Mouse (Mus musculus): ENCODE results near the gene Rho. TPM values are rescaled to one million over a fixed set of nuclear protein-coding genes. Genes with fewer than 3 reads are reported as not detected.

The Rho gene
- polyA plus RNA-seq, 1 experiment from 2014 or later: 0.17 TPM

DNA sequence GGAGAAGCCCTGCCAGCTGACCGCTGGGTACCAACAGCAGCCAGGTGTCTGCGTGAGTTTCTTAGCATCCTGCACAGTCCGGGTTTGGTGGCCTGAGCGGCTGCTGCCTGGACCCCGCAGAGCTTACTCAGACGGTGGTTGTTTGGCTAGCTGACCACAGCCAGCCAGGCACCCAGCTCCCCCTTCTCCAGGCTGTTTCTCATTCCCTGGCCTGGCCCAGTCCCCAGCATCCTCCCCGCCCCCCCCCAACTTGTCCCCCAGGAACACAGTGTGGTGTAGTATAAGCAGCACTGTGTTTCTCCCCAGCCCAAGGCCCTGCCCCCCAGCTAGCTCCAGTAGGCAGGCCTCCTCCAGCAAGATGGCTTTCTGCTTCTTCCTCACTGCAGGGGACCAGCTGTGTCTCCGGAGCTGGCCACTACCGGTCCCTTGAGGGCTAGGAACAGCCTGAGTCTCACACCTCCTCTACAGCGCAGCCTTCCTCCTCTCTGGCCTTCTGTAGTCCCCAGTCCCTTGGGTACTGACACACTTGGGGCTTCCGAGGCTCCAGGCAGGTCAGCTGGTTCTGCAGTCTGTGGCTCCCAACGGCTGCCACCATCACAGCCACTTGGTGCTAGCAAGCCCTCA is 55.0 kb downstream of the Rho start:
- no peak overlapping the region for H3K4me3 ChIP-seq
- no peaks in the 10 kb centered on the region for H3K36me3 ChIP-seq (ENCODE audit: poor library complexity, severe bottlenecking)
- ATAC-seq: peak; percentile 33; the same call in 1 of the 2 replicates
- peak overlapping the region; percentile 10; the same call in 1 of the 2 replicates for H3K9ac ChIP-seq
- H3K27ac ChIP-seq: no peak overlapping the region
- 53% methylated on average over 12 of the region's 12 CpGs for WGBS
- peak overlapping the region; percentile 16; the same call in 1 of the 2 replicates for H3K4me2 ChIP-seq
- H3K27me3 ChIP-seq: peaks cover 12% of the 10 kb centered on the region
- no peaks in the 10 kb centered on the region for H3K9me3 ChIP-seq (replicated peaks)
- peaks cover 40% of the 10 kb centered on the region for H3K4me1 ChIP-seq

DNA sequence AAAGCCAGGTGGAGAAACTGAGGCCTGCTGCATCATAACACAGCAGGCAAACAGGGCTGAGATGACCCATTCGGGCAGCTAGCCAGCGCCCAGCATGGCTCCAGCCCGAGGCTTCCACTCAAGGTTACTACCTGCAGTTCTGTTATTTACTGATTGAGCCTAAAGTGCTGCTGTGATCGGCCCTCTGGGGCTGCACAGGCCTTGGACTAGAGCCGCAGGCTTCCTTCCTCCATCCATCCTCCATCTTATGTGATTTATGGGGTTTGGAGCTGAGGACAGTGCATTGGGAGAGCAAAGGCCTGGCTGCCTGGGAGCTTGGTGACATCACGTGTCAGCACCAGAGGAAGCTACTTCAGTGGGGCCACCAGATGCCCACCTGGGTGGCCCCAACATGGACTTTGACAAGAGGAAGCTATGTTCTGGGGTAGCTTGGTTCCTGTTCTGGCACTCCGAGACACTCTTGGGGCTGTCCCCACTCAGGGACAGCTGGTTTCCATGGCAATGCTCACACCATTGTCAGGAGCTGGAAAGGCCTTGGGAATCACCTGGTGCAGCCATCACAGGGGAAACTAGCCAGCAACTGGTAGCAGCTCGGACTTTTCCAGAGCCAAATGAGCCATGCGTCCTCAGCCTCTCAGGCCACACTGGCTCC is 55.7 kb downstream of the Rho start:
- Histone ChIP-seq H3K9ac (no peak overlapping the region), H3K27me3 (peaks cover 18% of the 10 kb centered on the region), H3K36me3 (ENCODE audit: poor library complexity, severe bottlenecking) (no peaks in the 10 kb centered on the region), H3K4me2 (peak overlapping the region; percentile 3; the same call in 1 of the 2 replicates), H3K27ac (no peak overlapping the region), H3K4me3 (no peak overlapping the region), H3K4me1 (peaks cover 45% of the 10 kb centered on the region), H3K9me3 (replicated peaks) (no peaks in the 10 kb centered on the region)
- ATAC-seq: no peak
- 57% methylated on average over 9 of the region's 9 CpGs for whole genome bisulfite sequencing

DNA sequence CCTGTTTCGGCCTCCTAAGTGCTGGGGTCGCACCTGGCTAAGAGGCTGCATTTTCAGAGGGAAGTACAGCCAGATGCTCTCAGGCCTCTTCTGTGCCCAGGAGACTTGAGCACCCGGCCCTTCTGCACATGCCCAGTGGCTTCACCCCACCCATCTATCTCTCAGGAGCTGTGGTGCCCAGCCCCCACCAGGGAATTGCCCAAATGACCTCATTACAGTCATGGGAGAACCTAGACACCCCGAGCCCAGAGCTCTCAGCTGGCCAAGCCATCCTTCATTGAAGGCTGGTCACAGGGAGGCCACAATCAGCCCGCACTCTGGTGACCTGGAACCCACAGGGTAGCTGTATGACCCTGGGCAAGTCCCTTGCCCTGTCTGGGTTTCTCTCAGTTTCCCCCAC is 57.5 kb downstream of the Rho start:
- Histone ChIP-seq H3K27ac (no peak overlapping the region), H3K9me3 (replicated peaks) (no peaks in the 10 kb centered on the region)
- WGBS: 69% methylated on average over 5 of the region's 5 CpGs

DNA sequence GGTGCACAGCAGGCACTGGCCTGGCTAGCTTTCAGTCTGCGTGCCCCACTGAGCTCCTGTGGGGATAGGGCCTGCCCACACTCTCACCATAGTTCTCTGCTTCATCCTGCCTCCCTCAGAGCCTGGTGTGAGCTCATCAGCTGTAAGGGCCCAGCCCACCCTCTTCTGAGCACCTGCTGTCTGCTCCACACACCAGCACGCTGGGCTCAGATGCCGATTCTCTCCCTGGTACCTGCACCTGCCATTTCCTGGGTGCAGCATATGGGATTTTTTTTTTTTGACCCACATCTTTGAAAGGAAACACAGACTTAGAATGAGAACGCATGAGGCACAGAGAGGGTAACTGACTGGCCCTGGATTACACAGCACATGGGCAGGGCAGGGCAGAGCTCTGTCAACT is 58.1 kb downstream of the Rho start:
- Histone ChIP-seq H3K4me2 (peak overlapping the region; percentile 85), H3K27me3 (peaks cover 42% of the 10 kb centered on the region), H3K9ac (no peak overlapping the region), H3K36me3 (ENCODE audit: poor library complexity, severe bottlenecking) (no peaks in the 10 kb centered on the region), H3K9me3 (replicated peaks) (no peaks in the 10 kb centered on the region), H3K27ac (0 out of 2 replicates have a peak overlapping the region, but pooled peaks have one; percentile 15), H3K4me1 (peaks cover 58% of the 10 kb centered on the region), H3K4me3 (peak overlapping the region; percentile 14; the same call in 1 of the 2 replicates)
- WGBS: 53% methylated on average over 4 of the region's 4 CpGs
- ATAC-seq: no peak

More for the DNA sequence above, 57.5 kb downstream of the Rho start:
- no peaks in the 10 kb centered on the region for H3K36me3 ChIP-seq (ENCODE audit: poor library complexity, severe bottlenecking)
- H3K27me3 ChIP-seq: peaks cover 37% of the 10 kb centered on the region
- H3K9ac ChIP-seq: no peak overlapping the region
- no peak overlapping the region for H3K4me3 ChIP-seq
- H3K4me2 ChIP-seq: peak overlapping the region; percentile 85; the same call in 1 of the 2 replicates
- no peak for ATAC-seq
- H3K4me1 ChIP-seq: peaks cover 56% of the 10 kb centered on the region

Other genes with a start within 250 kb of the Rho start
- 0.78 and 0.84 TPM in 2 replicates for gene Tmem40, start 169.3 kb upstream of the Rho start, polyA plus RNA-seq (2015; fragmentation: Nextera tagmentation; extraction: Ambion mirVana)
- gene Cand2, start 157.2 kb upstream of the Rho start, polyA plus RNA-seq (2015; fragmentation: Nextera tagmentation; extraction: Ambion mirVana): 23.8 and 26.5 TPM in 2 replicates
- gene Rpl32, start 123.0 kb upstream of the Rho start, polyA plus RNA-seq (2015; fragmentation: Nextera tagmentation; extraction: Ambion mirVana): 1,595 and 1,910 TPM in 2 replicates
- 1.7 and 1.9 TPM in 2 replicates for gene Efcab12, start 93.3 kb upstream of the Rho start, polyA plus RNA-seq (2015; fragmentation: Nextera tagmentation; extraction: Ambion mirVana)
- gene Mbd4, start 78.4 kb upstream of the Rho start, polyA plus RNA-seq (2015; fragmentation: Nextera tagmentation; extraction: Ambion mirVana): 20.4 and 21.3 TPM in 2 replicates
- gene Ift122, start 78.3 kb upstream of the Rho start, polyA plus RNA-seq (2015; fragmentation: Nextera tagmentation; extraction: Ambion mirVana): 26.1 and 28.4 TPM in 2 replicates
- gene H1foo, start 13.2 kb downstream of the Rho start, polyA plus RNA-seq (2015; fragmentation: Nextera tagmentation; extraction: Ambion mirVana): not detected in 2 replicates
- gene Plxnd1, start 63.3 kb downstream of the Rho start, polyA plus RNA-seq (2015; fragmentation: Nextera tagmentation; extraction: Ambion mirVana): 14.3 and 19.7 TPM in 2 replicates

All from forebrain, embryonic 13.5 days (tissue).